Mouse (Mus musculus) v-Abl transformed pro-B cells (cell line): ENCODE measurements around the gene Sdk2.

Experiments used
- in situ Hi-C, 2 experiments: fragments of 400-800 bp; cut with MboI; formaldehyde crosslinking; loops; one replicate each; pipeline ENCODE4 v1.15.1; 2025; ENCODE audit not compliant: unreplicated experiment in 2 of 2

Gene Sdk2

GRCm38 (mm10) chr11:113799041-113799447, 267.8 kb downstream of the Sdk2 start:
- in situ Hi-C loops, result no loop called here

DNA sequence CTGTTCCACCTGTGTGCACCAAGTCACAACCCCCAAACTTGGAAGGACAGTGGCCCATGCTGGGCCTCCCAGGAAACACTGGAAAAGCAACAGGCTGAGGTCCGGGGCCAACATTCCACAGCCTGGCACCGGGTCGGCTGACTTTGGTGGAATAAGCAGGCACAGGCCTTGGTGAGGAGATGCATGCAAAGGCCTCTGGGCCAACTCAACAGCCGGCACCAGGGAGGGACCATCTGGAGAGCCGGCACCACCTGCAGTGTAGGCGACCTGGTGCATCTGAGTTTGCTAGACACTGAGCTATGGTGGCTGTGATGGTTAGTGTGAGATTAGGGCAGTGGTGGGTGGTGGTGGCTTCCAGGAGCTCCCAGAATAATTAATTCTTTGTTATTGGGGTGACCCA, 268.8 kb downstream of the Sdk2 start:
- in situ Hi-C loops, result no loop called here

- in situ Hi-C loops, result no loop called here
These were observed 269.5 kb downstream of the Sdk2 start for GRCm38 (mm10) chr11:113797014-113797983.

DNA sequence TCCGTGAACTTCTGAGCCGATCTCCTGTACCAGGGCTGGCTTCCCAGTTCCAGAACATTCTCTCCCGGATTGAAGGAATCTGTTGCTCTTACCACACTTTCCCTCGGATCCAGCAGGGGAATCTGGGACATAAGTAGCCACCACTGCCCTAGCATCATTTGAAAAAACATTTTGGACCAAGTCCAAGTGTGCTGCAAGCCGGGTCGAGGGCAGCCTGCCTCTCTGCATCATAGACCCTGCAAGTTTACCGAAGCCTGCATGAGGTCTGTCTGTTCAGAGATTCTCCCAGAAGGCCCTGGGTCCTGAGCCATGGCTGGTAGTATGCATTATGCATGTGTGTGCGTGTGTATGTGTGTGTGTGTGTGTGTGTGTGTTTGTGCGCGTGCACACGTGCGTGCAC, 271.0 kb downstream of the Sdk2 start:
- in situ Hi-C loops, result no loop called here

DNA sequence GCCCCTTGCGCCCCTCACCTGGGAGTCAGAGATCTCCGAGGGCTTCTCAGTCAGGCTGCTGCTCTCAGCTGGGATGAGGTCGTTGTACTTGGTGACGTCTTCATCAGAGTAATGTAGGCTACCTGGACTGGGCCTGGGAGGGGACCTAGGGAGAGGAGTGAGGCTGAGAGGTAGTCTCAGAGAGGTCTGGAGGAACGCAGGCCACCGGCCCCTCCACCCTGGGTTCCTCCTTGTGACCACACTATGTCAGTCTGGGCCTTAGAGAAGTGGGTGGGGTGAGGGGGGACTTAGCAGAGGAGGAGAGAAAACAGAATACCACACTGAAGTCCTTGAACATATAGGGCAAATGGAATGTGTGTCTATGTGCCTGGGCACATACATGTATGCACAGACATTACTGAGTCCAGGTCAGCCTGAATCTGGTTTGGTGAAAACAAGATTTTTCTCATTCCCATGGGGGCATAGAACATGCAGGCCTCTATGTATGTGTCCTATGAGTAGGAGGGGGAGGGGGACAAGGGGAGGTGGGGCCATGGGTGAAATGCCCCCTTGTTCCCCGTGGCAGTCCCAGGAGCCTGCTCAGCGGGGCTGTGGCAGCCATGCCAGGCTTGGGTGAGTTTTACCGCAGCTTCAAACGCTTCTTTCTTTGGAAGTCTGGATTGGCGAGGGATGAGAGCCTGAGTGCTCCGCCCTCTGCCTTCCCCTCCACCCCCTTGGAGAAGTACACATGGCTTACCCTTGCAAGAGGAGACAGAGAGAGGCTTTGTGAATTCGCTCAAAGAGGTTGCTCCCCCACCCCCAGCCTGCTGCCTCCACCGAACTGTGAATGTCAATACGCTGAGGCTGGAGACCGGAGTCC, 275.3 kb downstream of the Sdk2 start:
- in situ Hi-C loops, result no loop called here

GRCm38 (mm10) chr11:113789101-113789500, 277.7 kb downstream of the Sdk2 start:
- in situ Hi-C loops, result no loop called here

DNA sequence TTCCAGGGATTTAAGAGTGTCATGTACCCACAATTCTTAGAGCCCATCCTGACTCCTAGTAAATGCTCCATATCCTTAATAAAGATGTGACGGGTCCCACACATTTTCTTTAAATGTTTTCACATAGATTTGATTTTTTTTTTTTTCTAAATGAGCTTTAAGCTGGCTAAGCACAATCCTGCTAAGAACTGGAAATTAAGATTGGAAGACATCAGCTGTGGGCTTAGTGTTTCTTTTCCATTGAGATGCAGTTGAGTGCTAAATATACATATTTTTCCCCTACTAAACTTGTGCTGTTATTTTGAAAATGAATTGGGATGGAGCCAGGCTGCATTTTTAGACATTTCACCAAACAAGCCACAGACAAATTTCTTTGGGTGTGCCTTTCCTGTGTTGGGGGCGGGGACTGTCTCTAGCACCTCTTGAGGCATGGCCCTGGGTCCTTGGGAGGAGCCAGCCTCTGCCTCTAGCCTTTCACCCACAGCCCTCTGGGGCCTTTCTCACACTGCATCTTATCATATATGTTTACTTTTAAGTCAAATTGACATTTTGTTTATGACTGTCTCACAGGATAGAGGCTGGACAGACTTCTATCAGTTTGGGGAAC, 278.6 kb downstream of the Sdk2 start:
- in situ Hi-C loops, result no loop called here

GRCm38 (mm10) chr11:113787432-113788182, 279.2 kb downstream of the Sdk2 start:
- in situ Hi-C loops, result no loop called here

DNA sequence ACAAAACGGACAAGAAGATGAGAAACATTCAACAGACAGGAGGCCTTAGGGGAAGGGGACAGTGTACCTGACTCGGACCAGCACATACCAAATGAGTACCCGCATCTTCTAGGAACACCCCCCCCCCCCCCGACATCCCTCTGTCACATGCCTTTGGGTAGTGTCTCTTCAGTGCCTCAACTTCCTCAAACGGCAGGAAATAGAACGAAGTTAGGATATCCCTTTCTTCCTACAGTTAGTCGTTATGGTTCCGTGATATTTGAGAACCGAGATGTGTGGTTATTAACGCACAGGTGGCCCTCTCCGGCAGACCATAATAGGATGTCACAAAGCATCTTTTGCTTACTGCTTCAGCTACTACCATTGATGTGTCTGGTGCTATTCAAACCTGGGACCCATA, 279.8 kb downstream of the Sdk2 start:
- in situ Hi-C loops, result no loop called here

DNA sequence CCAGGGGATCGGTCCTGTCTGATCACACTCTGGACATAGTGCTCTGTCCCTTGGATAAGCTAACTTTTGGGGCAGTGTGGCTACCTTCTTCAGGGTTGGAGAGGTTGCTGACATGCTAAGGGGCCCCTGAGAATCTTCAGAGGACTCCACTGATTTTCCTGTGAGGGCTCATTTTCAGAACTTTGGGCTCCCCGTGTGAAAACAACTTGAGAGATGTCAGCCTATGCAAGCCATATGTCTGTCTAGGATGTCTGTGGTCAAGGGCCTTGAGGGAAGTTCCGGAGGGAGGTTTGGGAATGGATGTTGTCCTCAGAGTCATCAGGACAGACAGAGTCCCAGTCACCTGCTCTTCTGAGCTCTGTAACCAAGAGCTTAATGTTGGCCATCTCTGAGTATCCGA, 280.5 kb downstream of the Sdk2 start:
- in situ Hi-C loops, result no loop called here

DNA sequence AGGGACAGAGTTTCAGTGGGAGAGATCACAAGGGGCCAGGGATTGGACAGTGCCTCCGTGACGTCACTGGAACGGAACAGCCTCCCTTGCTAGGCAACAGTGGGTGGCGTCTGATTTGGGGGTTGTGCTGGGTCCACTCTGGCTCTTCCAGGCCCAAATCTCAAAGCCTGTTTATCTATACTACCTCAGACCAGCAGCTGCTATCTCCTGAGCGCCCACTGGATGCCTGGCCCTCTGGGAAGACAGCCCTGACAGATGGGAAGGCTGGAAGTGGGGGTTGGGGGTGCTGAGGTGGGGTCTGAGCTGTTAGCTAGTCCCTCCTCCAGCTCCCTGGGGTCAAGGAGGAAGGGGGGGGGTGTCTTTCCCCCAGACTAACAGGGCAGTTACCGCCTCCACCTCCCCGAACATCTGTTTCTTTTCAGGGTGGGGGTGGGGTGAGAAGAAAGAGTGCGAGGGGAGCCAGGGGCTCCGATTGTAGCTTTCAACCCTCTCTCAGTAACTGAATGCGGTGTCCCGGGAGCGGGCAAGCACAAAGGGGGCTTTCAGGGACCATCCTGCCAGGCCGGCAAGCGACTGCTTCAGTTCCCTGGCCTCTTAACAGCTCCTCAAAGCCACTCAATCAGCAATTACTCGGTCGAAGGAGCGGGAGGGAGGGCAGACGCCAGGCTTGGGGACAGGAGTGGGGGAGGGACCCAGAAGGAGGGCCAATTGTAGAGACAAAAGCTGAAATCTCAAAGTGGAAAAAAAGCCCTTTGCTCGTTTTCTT, 281.3 kb downstream of the Sdk2 start:
- in situ Hi-C loops, result no loop called here

GRCm38 (mm10) chr11:113784656-113785396, 282.0 kb downstream of the Sdk2 start:
- in situ Hi-C loops, result no loop called here

GRCm38 (mm10) chr11:113782496-113782895, 284.4 kb downstream of the Sdk2 start:
- in situ Hi-C loops, result no loop called here

- in situ Hi-C loops, result no loop called here
These were observed 284.8 kb downstream of the Sdk2 start for GRCm38 (mm10) chr11:113782006-113782405.

- in situ Hi-C loops, result no loop called here
These were observed 287.2 kb downstream of the Sdk2 start for GRCm38 (mm10) chr11:113779680-113780041.

- in situ Hi-C loops, result no loop called here
These were observed 287.8 kb downstream of the Sdk2 start for GRCm38 (mm10) chr11:113778733-113779679.

DNA sequence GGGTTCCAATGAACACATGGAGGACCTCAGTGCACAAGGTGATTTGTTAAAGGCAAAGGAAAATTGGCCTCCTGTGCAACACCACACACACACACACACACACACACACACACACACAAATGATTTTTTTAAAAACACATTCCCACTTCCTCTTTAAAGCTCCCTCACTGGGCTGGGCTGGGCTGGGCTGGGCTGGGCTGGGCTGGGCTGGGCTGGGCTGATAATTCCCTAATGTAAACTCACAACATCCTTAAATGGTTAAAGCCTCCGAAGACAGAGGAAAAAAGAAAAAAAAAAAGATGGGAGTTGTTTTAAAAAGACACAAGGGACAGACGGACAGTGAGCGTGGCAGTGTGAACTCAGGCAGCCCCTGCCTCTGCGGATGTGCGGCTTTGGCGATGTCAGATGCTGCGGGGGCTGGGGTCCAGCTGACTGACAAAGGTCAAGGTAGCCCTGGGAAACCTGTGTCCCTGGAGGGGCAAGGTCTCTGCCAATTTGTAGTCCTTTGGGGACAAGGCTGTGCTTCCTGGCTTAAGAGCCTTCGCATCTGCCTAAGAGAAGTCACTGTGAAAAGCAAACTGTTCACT, 288.9 kb downstream of the Sdk2 start:
- in situ Hi-C loops, result no loop called here
